Comparison of ENCODE assay signal across 9 mouse cellular contexts in genomic region chr2:64965227-64965864, GRCm38 (mm10). TPM values are rescaled to one million over a fixed set of nuclear protein-coding genes. Genes with fewer than 3 reads are reported as not detected.
DNase-seq lines count a peak whose midpoint lies in the region; ATAC-seq and TF ChIP-seq lines count a peak whose summit lies in the region.
"Had no signal": no experiment of that assay in that cellular context is flagged by ENCODE, and none has a peak within 500 bp of the region (broad histone marks: within the 10 kb centered on the region; RNA-seq: fewer than 3 reads in every experiment).

No protein-coding gene starts in this region.

- H3K27me3 ChIP-seq in lung, embryonic 14.5 days (ENCODE audit: insufficient read depth, low read length) = no peaks in the 10 kb centered on the region
- no peaks in the 10 kb centered on the region for H3K27me3 ChIP-seq in forebrain, embryonic 13.5 days
- no peaks in the 10 kb centered on the region for H3K27me3 ChIP-seq in splenic B cell, adult 2 months (ENCODE audit: control insufficient read depth, insufficient read depth, low read length, poor library complexity, severe bottlenecking)
- H3K27me3 ChIP-seq: stomach, embryonic 15.5 days had no signal

- no peak overlapping the region for H3K4me3 ChIP-seq in lung, embryonic 14.5 days (ENCODE audit: low read depth, low read length)
- H3K4me3 ChIP-seq in lung, adult 2 months (replicated peaks; ENCODE audit: extremely low read depth, low read depth, low read length) = no peak overlapping the region
- no peak overlapping the region for H3K4me3 ChIP-seq in forebrain, embryonic 13.5 days
- H3K4me3 ChIP-seq: stomach, embryonic 15.5 days had no signal

- peaks cover 8% of the 10 kb centered on the region for H3K4me1 ChIP-seq in lung, embryonic 14.5 days (ENCODE audit: insufficient read depth)
- peaks cover 2% of the 10 kb centered on the region for H3K4me1 ChIP-seq in lung, adult 2 months (ENCODE audit: control insufficient read depth, insufficient read depth, low read length)
- H3K4me1 ChIP-seq in forebrain, embryonic 13.5 days = peaks cover 6% of the 10 kb centered on the region
- H3K4me1 ChIP-seq: stomach, embryonic 15.5 days had no signal

- H3K9me3 ChIP-seq in lung, embryonic 14.5 days (ENCODE audit: low read depth, low read length) = no peaks in the 10 kb centered on the region
- no peaks in the 10 kb centered on the region for H3K9me3 ChIP-seq in forebrain, embryonic 13.5 days (replicated peaks)
- H3K9me3 ChIP-seq: stomach, embryonic 15.5 days had no signal

- TF ChIP-seq CTCF in lung, embryonic 14.5 days (IDR thresholded peaks at IDR 0.05; ENCODE audit: low read depth) = peak; percentile 72
- no peak for TF ChIP-seq CTCF in lung, adult 2 months (IDR thresholded peaks at IDR 0.05; ENCODE audit: insufficient read depth, low read length)

- no peak overlapping the region for H3K9ac ChIP-seq in lung, embryonic 14.5 days
- H3K9ac ChIP-seq in forebrain, embryonic 13.5 days = no peak overlapping the region
- H3K9ac ChIP-seq: stomach, embryonic 15.5 days had no signal

- TF ChIP-seq POLR2A in lung, adult 2 months (IDR thresholded peaks at IDR 0.05; ENCODE audit: borderline replicate concordance, extremely low read depth, low read depth, low read length) = no peak

- ATAC-seq in lung, embryonic 14.5 days (ENCODE audit: insufficient read depth) = peak; percentile 63
- peak; percentile 84 for ATAC-seq in forebrain, embryonic 13.5 days

- no peak overlapping the region for H3K27ac ChIP-seq in lung, embryonic 14.5 days (ENCODE audit: low read depth)
- H3K27ac ChIP-seq in forebrain, embryonic 13.5 days = no peak overlapping the region
- H3K27ac ChIP-seq: stomach, embryonic 15.5 days had no signal

- 23% methylated on average over 5 of the region's 5 CpGs for WGBS in lung, embryonic 14.5 days
- WGBS in lung, adult 2 months = 25% methylated on average over 5 of the region's 5 CpGs
- 28% methylated on average over 5 of the region's 5 CpGs for WGBS in forebrain, embryonic 13.5 days

- H3K36me3 ChIP-seq in lung, embryonic 14.5 days (ENCODE audit: insufficient read depth) = no peaks in the 10 kb centered on the region
- no peaks in the 10 kb centered on the region for H3K36me3 ChIP-seq in forebrain, embryonic 13.5 days (ENCODE audit: poor library complexity, severe bottlenecking)
- no peaks in the 10 kb centered on the region for H3K36me3 ChIP-seq in splenic B cell, adult 2 months (ENCODE audit: control insufficient read depth, insufficient read depth, low read length, poor library complexity, severe bottlenecking)
- H3K36me3 ChIP-seq: stomach, embryonic 15.5 days had no signal

- no peak overlapping the region for H3K4me2 ChIP-seq in lung, embryonic 14.5 days
- no peak overlapping the region for H3K4me2 ChIP-seq in forebrain, embryonic 13.5 days
- H3K4me2 ChIP-seq: stomach, embryonic 15.5 days had no signal

- peak; percentile 87 for DNase-seq in lung, embryonic 14.5 days
- DNase-seq in lung, adult 2 months = no peak
- DNase-seq in adipocyte (ENCODE audit: low spot score) = peak; percentile 64
- peak; percentile 64 for DNase-seq in kidney, adult 9 months
- DNase-seq in lung, postnatal 14 days = peak; percentile 65
- peak; percentile 13 for DNase-seq in splenic B cell, adult 2 months (ENCODE audit: low read depth, low spot score)
- no peak for DNase-seq in ovary, adult 18-20 months (ENCODE audit: low spot score)

RNA-seq across cellular contexts. Expression of gene Grb14, which starts 59.4 kb away (rescaled TPM):
- 32.5 and 35.4 TPM in 2 replicates for polyA plus RNA-seq in lung, embryonic 14.5 days (2014; fragmentation: Nextera tagmentation; extraction: Ambion mirVana)
- polyA plus RNA-seq in lung, adult 2 months (2012; rRNA removed) = 22.2 and 32.5 TPM in 2 replicates
- polyA plus RNA-seq in forebrain, embryonic 13.5 days (2015; fragmentation: Nextera tagmentation; extraction: Ambion mirVana) = 9.8 and 11.4 TPM in 2 replicates

Comparison
In these comparisons a context has a peak if more than half of its experiments do, and no peak if none do; other contexts are left out.
1. DNase-seq: peak in lung, embryonic 14.5 days (single experiment), adipocyte (single experiment), kidney, adult 9 months (single experiment), lung, postnatal 14 days (single experiment) and splenic B cell, adult 2 months (single experiment); none in lung, adult 2 months (single experiment) and ovary, adult 18-20 months (single experiment).